Mouse (Mus musculus): Measurements from ENCODE around the gene Kl.

DNA sequence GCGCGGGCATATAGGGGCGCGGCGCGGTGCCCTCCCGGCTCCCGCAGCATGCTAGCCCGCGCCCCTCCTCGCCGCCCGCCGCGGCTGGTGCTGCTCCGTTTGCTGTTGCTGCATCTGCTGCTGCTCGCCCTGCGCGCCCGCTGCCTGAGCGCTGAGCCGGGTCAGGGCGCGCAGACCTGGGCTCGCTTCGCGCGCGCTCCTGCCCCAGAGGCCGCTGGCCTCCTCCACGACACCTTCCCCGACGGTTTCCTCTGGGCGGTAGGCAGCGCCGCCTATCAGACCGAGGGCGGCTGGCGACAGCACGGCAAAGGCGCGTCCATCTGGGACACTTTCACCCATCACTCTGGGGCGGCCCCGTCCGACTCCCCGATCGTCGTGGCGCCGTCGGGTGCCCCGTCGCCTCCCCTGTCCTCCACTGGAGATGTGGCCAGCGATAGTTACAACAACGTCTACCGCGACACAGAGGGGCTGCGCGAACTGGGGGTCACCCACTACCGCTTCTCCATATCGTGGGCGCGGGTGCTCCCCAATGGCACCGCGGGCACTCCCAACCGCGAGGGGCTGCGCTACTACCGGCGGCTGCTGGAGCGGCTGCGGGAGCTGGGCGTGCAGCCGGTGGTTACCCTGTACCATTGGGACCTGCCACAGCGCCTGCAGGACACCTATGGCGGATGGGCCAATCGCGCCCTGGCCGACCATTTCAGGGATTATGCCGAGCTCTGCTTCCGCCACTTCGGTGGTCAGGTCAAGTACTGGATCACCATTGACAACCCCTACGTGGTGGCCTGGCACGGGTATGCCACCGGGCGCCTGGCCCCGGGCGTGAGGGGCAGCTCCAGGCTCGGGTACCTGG is 488 bp downstream of the Kl start:
- no peak for TF ChIP-seq POLR2AphosphoS2 (IDR thresholded peaks at IDR 0.05; ENCODE audit: insufficient read length, low read depth)
- no peak for TF ChIP-seq USF1 (IDR thresholded peaks at IDR 0.05; ENCODE audit: low read depth)
- TF ChIP-seq E2F4 (IDR thresholded peaks at IDR 0.05; ENCODE audit: insufficient read depth): no peak
- TF ChIP-seq POLR2A (IDR thresholded peaks at IDR 0.05; ENCODE audit: insufficient read length, low read depth): no peak
- no peak for TF ChIP-seq MAX (IDR thresholded peaks at IDR 0.05; ENCODE audit: low read depth)
